Mouse (Mus musculus): ENCODE measurements around the gene Zfp786.
A peak's percentile ranks its signal among the peaks of the same experiment; 100 is the strongest.

Zfp786 gene

DNA sequence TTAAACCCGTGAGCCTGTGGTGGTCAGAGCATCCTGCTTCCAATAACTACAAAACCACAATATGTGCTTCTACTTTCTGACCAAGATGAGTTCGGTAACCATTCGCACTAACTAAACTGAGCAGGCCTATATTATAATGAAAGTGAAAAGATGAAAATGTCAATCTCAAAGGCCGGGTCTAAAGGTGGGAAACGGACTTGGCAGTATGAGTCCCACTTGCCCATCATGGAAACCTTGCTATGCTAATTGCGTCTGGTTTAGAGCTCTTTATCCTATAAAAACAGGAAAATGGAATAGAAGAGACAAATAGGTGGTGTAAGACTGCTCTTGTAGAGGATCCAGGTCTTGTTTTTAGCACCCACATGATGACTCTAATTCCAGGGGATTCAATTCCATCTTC lies 8.9 kb downstream of the Zfp786 start:
- DNase-seq (ENCODE audit: low spot score in 2 of 2), result no peak

GRCm38 (mm10) chr6:47821236-47821635 lies 9.4 kb downstream of the Zfp786 start:
- DNase-seq (ENCODE audit: low spot score in 2 of 2), result no peak

GRCm38 (mm10) chr6:47819626-47820325 lies 10.9 kb downstream of the Zfp786 start:
- DNase-seq (ENCODE audit: low spot score in 2 of 2), result no peak

DNA sequence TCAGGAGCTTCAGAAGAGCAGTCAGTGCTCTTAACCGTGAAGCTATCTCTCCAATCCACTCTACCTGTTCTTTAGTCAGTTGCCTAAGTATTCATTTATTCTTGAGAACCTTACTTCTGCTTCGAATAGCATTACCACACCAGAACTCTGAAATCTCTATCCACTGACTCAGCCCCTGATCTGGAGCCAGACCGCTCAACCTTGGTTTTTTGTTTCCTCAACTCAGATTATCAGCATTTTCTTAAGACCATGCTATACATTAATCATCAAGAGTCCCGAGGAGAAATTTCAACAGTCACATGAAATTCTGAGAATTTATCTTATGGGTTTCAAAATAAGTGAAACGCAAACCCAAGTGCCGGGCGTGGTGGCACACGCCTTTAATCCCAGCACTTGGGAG lies 11.9 kb downstream of the Zfp786 start:
- no peak for DNase-seq (ENCODE audit: low spot score in 2 of 2)

- no peak for DNase-seq (ENCODE audit: low spot score in 2 of 2)
These were observed 14.5 kb downstream of the Zfp786 start for GRCm38 (mm10) chr6:47816151-47816550.

DNA sequence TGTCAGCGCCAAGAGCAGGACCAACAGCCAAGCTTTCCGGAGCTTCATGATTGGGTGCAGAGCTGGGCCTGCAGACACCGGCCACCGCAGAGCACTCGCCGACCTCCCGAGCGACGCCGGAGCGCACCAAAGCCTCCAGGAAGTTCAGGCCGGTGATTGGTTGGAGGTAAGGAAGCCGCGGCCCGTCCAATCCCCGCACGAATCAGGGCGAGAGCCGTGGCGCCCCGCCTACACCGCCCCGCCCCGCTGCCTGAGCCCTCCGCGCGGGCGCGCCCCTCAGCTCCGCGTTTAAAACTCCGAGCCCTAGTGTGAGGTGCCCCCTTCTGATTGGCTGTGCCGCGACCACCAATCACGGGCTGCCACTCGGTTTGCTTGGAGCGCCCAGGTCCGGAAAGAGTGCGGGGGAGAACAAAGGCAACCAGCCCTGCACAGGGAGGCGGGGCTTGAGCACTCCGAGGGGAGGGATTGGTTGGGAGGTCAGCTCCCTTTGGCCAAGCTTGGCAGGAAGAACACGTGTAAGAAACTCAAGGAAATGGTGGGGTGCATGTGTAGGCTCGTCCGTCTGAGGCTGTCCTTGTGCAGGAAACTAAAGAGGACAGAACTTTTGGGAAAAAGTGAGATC lies 17.3 kb downstream of the Zfp786 start, which contains the start of gene Pdia4:
Gene Pdia4, minus strand, starts transcription at position 174 of the 622 bp plus-strand sequence.
- peak; percentile 91 to 97 for DNase-seq (ENCODE audit: low spot score in 2 of 2)

GRCm38 (mm10) chr6:47812271-47812915 lies 18.3 kb downstream of the Zfp786 start:
- DNase-seq (ENCODE audit: low spot score in 2 of 2), result no peak

DNA sequence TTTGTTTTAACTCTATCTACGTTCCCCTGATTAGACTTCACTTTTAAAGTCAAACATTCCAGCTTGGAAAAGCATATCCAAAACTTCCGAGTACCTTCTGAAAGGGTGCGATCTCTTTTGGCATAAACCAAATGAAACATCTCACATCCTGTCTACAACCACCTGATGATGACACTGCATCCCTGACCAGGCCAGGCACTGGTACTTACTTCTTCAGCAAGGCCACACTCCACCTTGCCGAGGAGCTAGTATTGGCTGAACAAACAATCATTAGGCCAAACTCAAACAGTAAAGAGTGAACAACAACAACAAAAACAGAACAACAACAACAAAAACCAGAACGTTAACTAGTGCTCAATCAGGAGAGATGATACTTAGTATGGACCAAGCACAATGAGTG lies 19.3 kb downstream of the Zfp786 start:
- no peak for DNase-seq (ENCODE audit: low spot score in 2 of 2)

- DNase-seq (ENCODE audit: low spot score in 2 of 2), result no peak
These were observed 20.5 kb downstream of the Zfp786 start for GRCm38 (mm10) chr6:47810181-47810580.

DNA sequence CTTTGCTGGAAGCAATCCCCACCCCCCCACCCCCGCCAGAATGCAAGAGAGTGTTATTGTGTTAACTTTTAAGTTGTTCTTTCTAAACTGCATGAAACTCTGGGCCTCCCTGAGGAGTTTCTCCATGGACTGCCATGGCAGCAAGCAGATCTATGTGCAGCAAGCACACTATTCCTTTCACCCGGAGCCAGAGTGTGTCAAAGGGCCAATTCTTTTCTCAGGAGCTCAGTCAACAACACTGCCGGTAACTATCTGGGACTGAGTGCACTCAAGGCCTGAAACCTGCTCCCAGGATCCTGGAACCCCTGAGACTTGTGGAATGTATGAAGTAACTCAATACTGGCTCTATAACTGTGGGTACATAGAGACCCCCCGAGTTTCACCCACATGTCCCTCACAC lies 21.6 kb downstream of the Zfp786 start:
- no peak for DNase-seq (ENCODE audit: low spot score in 2 of 2)

DNA sequence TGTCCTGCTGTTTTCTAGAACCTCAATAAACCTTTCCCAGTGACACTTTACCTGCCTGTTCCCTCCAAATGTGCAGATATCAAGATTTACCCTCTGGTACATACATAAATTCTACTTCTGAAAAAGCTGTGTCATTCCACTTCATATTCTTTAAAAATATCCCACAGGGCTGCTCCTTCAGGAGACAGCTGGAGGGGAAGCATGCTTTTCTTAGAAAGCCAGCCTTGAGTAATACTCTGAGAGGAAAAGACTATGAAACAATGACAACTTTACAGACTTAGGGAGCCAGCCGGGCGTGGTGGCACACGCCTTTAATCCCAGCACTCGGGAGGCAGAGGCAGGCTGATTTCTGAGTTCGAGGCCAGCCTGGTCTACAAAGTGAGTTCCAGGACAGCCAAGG lies 22.1 kb downstream of the Zfp786 start:
- no peak for DNase-seq (ENCODE audit: low spot score in 2 of 2)

GRCm38 (mm10) chr6:47807419-47807818 lies 23.2 kb downstream of the Zfp786 start:
- no peak for DNase-seq (ENCODE audit: low spot score in 2 of 2)

GRCm38 (mm10) chr6:47805520-47805919 lies 25.1 kb downstream of the Zfp786 start:
- no peak for DNase-seq (ENCODE audit: low spot score in 2 of 2)

DNA sequence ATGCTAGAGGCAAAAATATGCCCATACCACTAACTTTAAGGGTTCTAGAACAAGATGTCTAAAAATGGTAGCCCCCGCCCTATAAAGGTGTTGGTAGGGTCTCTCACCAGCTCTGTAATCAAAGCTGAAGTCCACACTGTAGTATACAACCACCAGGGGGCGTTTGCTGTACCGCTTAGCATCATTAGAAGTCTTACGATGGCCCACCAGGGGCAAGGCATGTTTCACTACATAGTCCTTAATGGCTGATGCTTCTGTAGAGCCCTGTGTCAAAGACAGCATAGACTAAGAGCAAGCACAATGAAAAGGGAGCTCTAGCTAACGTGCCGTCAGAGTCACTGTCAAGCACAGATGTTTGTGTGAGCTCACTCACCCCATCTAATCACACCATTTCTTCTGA lies 31.6 kb downstream of the Zfp786 start:
- peak in 1 of 2 experiments; percentile 56 for DNase-seq (ENCODE audit: low spot score in 2 of 2)

- no peak for DNase-seq (ENCODE audit: low spot score in 2 of 2)
These were observed 36.4 kb downstream of the Zfp786 start for GRCm38 (mm10) chr6:47794106-47794830.

DNA sequence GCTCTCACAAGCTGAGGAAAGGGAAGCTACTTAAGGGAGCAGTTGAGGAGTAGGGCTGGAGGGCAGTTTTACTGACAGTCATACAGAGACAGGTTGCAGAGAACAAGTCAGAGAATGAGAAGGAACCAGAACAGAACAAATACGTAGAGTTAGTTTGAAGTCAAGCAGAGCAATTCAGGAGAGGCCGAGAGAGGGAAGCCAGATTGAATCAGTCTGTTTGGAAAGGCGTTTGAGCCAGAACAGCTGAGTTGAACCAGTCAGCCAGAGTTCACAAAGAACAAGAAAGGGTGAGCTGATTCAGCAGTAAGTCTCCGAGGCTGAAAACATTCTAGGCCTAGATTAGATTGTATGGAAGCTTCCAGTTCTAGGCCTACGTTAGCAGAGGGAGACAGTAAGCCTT lies 37.4 kb downstream of the Zfp786 start:
- DNase-seq (ENCODE audit: low spot score in 2 of 2), result no peak

GRCm38 (mm10) chr6:47792533-47792932 lies 38.1 kb downstream of the Zfp786 start:
- DNase-seq (ENCODE audit: low spot score in 2 of 2), result no peak

- DNase-seq (ENCODE audit: low spot score in 2 of 2), result no peak
These were observed 39.9 kb downstream of the Zfp786 start for GRCm38 (mm10) chr6:47790745-47791144.

DNA sequence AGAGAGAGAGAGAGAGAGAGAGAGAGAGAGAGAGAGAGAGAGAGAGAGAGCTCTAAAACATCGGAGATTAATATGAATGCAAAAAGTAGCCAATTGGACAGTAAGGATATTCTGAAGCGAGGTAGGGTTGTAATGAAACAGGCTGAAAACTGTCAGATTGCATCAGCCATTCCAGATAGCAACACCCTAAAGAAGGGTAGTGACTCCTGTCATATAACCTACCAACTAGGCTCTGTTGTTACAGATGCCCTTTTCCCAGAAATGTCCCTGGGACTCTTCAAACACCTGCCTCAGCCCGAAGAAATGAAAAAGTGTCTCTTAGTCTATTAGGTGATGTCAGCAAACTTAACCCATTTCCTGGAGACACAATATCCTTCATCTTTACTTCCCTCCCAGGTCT lies 41.8 kb downstream of the Zfp786 start:
- no peak for DNase-seq (ENCODE audit: low spot score in 2 of 2)

DNA sequence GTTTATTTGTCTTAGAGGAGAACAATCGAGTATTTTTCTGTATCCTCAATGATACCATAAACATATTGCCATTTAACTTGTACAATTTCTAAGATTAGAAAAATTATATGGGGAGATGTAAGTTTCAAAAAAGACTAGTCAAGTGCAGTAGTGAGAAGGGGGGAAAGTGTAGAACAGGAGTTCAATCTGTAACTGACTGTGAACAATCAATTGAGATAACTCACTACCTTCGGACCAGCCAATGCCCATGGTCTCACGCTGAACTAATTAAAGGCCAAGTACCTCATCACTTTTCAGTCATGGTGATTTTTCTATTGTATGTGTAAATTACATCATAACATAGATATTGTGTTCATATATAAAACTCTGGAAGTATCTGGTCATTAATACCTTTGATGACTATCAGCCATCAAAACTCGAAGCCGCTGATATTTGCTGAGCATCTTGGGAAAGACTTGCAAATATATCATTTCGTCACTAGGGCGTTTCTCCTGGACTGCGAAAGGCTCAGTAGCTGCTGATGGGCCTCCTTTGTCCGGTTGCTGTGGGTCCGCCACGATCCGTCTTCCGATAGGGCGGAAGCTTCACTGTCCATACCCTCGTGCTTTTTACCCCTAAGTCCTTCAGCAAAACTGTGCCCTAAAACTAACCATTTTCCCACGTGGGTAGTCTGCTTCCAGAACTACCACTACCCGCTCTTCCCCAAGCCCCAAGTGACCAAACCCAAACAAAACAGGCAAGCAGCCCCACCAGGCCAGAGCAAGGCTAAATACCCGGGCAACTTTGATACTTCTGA lies 42.5 kb downstream of the Zfp786 start:
- peak; percentile 31 to 75 for DNase-seq (ENCODE audit: low spot score in 2 of 2)

- DNase-seq (ENCODE audit: low spot score in 2 of 2), result no peak
These were observed 45.8 kb downstream of the Zfp786 start for GRCm38 (mm10) chr6:47784707-47785412.
